Mouse (Mus musculus): Measurements from ENCODE around the gene Pknox1. TPM values are rescaled to one million over a fixed set of nuclear protein-coding genes. Genes with fewer than 3 reads are reported as not detected.

The Pknox1 gene
- polyA plus RNA-seq, 1 experiment from 2014 or later = 52.4 TPM

DNA sequence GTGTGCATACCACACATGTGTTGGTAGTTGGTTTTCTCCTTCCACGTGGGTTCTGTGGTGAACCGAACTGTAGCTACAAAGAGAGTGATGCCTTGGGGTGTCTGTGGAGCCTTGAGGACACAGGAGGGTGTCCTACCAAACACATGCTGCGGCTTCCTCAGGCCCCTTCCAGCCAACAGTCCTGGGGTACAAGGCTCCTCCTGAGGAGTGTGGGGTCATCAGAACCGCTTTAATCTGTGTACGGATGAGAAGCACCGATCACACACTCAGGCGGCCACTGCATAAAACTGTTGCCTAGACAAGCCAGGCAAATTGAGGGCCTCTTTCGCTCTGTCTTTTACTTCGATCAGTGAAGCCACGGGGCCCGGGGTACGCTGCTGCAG, 911 bp upstream of the Pknox1 start:
- WGBS = 23% methylated on average over 12 of the region's 12 CpGs

GRCm38 (mm10) chr17:31564858-31565140, 265 bp downstream of the Pknox1 start:
- H3K4me1 ChIP-seq (ENCODE audit: control insufficient read depth, insufficient read depth, low read length) = peaks cover 25% of the 10 kb centered on the region
- ATAC-seq (ENCODE audit: insufficient read depth, low FRiP score, low TSS enrichment) (no peak), DNase-seq (ENCODE audit: low spot score) (no peak)
- 0% methylated on average over 2 of the region's 44 CpGs for WGBS
- peak overlapping the region; percentile 84 for H3K4me3 ChIP-seq (ENCODE audit: low read depth, low read length)
- H3K9me3 ChIP-seq (ENCODE audit: control insufficient read depth, low read length) = no peaks in the 10 kb centered on the region
- peak overlapping the region; percentile 85 for H3K4me2 ChIP-seq (ENCODE audit: low read depth)
- no peaks in the 10 kb centered on the region for H3K27me3 ChIP-seq (ENCODE audit: control insufficient read depth, insufficient read depth, low read length)
- H3K9ac ChIP-seq (ENCODE audit: low read length) = peak overlapping the region; percentile 86
- no peaks in the 10 kb centered on the region for H3K36me3 ChIP-seq (ENCODE audit: control insufficient read depth, insufficient read depth, low read length)
- peak overlapping the region; percentile 97 for H3K27ac ChIP-seq (ENCODE audit: low read depth, low read length)

More for the DNA sequence above, 911 bp upstream of the Pknox1 start:
- H3K36me3 ChIP-seq (ENCODE audit: control insufficient read depth, insufficient read depth, low read length) = no peaks in the 10 kb centered on the region
- H3K4me2 ChIP-seq (ENCODE audit: low read depth) = peak overlapping the region; percentile 52
- DNase-seq (ENCODE audit: low spot score) = no peak
- peaks cover 25% of the 10 kb centered on the region for H3K4me1 ChIP-seq (ENCODE audit: control insufficient read depth, insufficient read depth, low read length)
- peak overlapping the region; percentile 84 for H3K4me3 ChIP-seq (ENCODE audit: low read depth, low read length)
- H3K9ac ChIP-seq (ENCODE audit: low read length) = peak overlapping the region; percentile 76
- no peak for ATAC-seq (ENCODE audit: insufficient read depth, low FRiP score, low TSS enrichment)
- no peaks in the 10 kb centered on the region for H3K9me3 ChIP-seq (ENCODE audit: control insufficient read depth, low read length)
- H3K27me3 ChIP-seq (ENCODE audit: control insufficient read depth, insufficient read depth, low read length) = no peaks in the 10 kb centered on the region
- H3K27ac ChIP-seq (ENCODE audit: low read depth, low read length) = peak overlapping the region; percentile 85

DNA sequence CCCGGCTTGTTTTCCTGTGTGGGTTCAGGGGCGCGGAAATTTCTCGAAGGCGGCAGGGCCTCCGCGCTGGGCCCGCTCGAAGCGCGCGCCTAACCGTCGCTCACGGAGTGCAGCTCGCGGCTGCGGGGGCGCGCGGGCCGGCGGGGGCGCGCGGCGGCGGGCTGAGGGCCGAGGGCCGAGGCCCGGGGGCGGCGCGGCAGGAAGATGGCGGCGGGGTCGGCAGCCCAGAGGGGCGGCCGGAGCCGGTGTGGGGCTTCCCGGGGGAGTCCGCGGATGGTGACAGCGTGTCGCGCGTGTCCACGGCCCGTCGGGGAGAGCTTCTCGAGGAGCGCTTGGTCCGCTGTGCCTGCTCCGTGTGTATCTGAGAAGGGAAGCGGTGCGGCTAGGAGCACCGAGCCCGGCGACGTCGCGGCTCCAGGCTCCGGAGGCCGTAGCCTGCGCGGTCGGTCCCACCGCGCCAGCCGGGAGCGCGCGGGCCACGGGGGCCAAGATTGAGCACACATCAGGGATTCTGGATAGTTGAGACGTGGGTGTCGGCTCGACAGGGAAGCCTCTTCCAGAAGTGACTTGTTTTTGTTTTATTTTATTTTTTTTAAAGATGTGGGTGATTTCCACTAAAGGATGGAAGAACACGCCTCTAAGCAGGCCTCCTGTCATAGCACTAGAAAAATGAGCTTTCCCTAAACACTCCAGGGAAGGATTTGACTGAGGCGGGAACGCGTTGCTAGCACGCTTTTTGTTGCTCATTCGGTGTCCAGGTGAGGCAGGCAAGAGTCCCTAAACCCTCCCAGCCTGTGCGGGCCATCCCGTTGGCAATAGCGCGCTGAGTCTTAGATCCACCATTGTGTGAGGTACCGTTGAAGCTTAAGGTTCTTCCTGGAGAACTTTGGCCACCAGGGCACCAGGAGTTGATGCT, 865 bp downstream of the Pknox1 start:
- DNase-seq (ENCODE audit: low spot score) (peak; percentile 80), ATAC-seq (ENCODE audit: insufficient read depth, low FRiP score, low TSS enrichment) (peak; percentile 48)
- Histone ChIP-seq H3K4me1 (ENCODE audit: control insufficient read depth, insufficient read depth, low read length) (peaks cover 25% of the 10 kb centered on the region), H3K9me3 (ENCODE audit: control insufficient read depth, low read length) (no peaks in the 10 kb centered on the region), H3K27ac (ENCODE audit: low read depth, low read length) (peak overlapping the region; percentile 97), H3K4me3 (ENCODE audit: low read depth, low read length) (peak overlapping the region; percentile 84), H3K36me3 (ENCODE audit: control insufficient read depth, insufficient read depth, low read length) (no peaks in the 10 kb centered on the region), H3K4me2 (ENCODE audit: low read depth) (peak overlapping the region; percentile 85), H3K27me3 (ENCODE audit: control insufficient read depth, insufficient read depth, low read length) (no peaks in the 10 kb centered on the region), H3K9ac (ENCODE audit: low read length) (peak overlapping the region; percentile 86)
- under 1% methylated on average over 69 of the region's 88 CpGs for WGBS

- peak overlapping the region; percentile 84 for H3K4me3 ChIP-seq (ENCODE audit: low read depth, low read length)
- peak overlapping the region; percentile 97; the same call in 1 of the 2 replicates for H3K27ac ChIP-seq (ENCODE audit: low read depth, low read length)
- H3K27me3 ChIP-seq (ENCODE audit: control insufficient read depth, insufficient read depth, low read length) = no peaks in the 10 kb centered on the region
- ATAC-seq (ENCODE audit: insufficient read depth, low FRiP score, low TSS enrichment) = no peak
- 84% methylated on average over 6 of the region's 6 CpGs for WGBS
- H3K36me3 ChIP-seq (ENCODE audit: control insufficient read depth, insufficient read depth, low read length) = no peaks in the 10 kb centered on the region
- DNase-seq (ENCODE audit: low spot score) = no peak
- H3K9ac ChIP-seq (ENCODE audit: low read length) = peak overlapping the region; percentile 86
- H3K9me3 ChIP-seq (ENCODE audit: control insufficient read depth, low read length) = no peaks in the 10 kb centered on the region
- peaks cover 25% of the 10 kb centered on the region for H3K4me1 ChIP-seq (ENCODE audit: control insufficient read depth, insufficient read depth, low read length)
- H3K4me2 ChIP-seq (ENCODE audit: low read depth) = peak overlapping the region; percentile 85
These were observed 1.7 kb downstream of the Pknox1 start for GRCm38 (mm10) chr17:31566276-31566675.

DNA sequence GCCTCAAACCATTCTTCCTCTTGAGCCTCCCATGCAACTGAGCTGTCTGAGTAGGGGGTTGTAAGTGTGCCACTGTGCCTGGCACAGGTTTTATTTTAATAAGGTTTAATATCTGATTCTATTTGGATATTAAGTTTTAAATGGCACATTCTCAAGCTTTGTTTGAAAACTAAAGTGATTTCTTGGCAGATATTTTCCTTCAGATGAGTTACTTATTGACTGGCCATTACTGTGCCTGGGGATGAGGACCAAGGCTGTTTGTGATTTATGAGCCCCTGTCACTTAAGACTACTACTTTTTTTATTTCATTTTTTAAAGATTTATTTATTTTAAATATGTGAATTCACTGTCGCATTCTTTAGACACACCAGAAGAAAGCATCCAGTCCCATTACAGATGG, 5.2 kb downstream of the Pknox1 start:
- Histone ChIP-seq H3K4me3 (ENCODE audit: low read depth, low read length) (no peak overlapping the region), H3K9me3 (ENCODE audit: control insufficient read depth, low read length) (no peaks in the 10 kb centered on the region), H3K4me2 (ENCODE audit: low read depth) (no peak overlapping the region), H3K27ac (ENCODE audit: low read depth, low read length) (no peak overlapping the region), H3K4me1 (ENCODE audit: control insufficient read depth, insufficient read depth, low read length) (peaks cover 19% of the 10 kb centered on the region), H3K9ac (ENCODE audit: low read length) (no peak overlapping the region), H3K27me3 (ENCODE audit: control insufficient read depth, insufficient read depth, low read length) (no peaks in the 10 kb centered on the region), H3K36me3 (ENCODE audit: control insufficient read depth, insufficient read depth, low read length) (no peaks in the 10 kb centered on the region)
- 93% methylated on average over 1 of the region's 1 CpGs for WGBS
- ATAC-seq (ENCODE audit: insufficient read depth, low FRiP score, low TSS enrichment) (no peak), DNase-seq (ENCODE audit: low spot score) (no peak)

- no peak overlapping the region for H3K27ac ChIP-seq (ENCODE audit: low read depth, low read length)
- DNase-seq (ENCODE audit: low spot score) (no peak), ATAC-seq (ENCODE audit: insufficient read depth, low FRiP score, low TSS enrichment) (peak; percentile 81; the same call in 1 of the 2 replicates)
- H3K9ac ChIP-seq (ENCODE audit: low read length) = no peak overlapping the region
- no peaks in the 10 kb centered on the region for H3K9me3 ChIP-seq (ENCODE audit: control insufficient read depth, low read length)
- WGBS = 94% methylated on average over 9 of the region's 9 CpGs
- no peak overlapping the region for H3K4me3 ChIP-seq (ENCODE audit: low read depth, low read length)
- peaks cover 19% of the 10 kb centered on the region for H3K4me1 ChIP-seq (ENCODE audit: control insufficient read depth, insufficient read depth, low read length)
- no peak overlapping the region for H3K4me2 ChIP-seq (ENCODE audit: low read depth)
- no peaks in the 10 kb centered on the region for H3K36me3 ChIP-seq (ENCODE audit: control insufficient read depth, insufficient read depth, low read length)
- H3K27me3 ChIP-seq (ENCODE audit: control insufficient read depth, insufficient read depth, low read length) = no peaks in the 10 kb centered on the region
These were observed 5.9 kb downstream of the Pknox1 start for GRCm38 (mm10) chr17:31570321-31570925.

GRCm38 (mm10) chr17:31571689-31572088, 7.2 kb downstream of the Pknox1 start:
- ATAC-seq (ENCODE audit: insufficient read depth, low FRiP score, low TSS enrichment) = no peak
- Histone ChIP-seq H3K4me1 (ENCODE audit: control insufficient read depth, insufficient read depth, low read length) (peaks cover 9% of the 10 kb centered on the region), H3K9me3 (ENCODE audit: control insufficient read depth, low read length) (no peaks in the 10 kb centered on the region), H3K27ac (ENCODE audit: low read depth, low read length) (no peak overlapping the region), H3K9ac (ENCODE audit: low read length) (no peak overlapping the region), H3K27me3 (ENCODE audit: control insufficient read depth, insufficient read depth, low read length) (no peaks in the 10 kb centered on the region), H3K4me3 (ENCODE audit: low read depth, low read length) (no peak overlapping the region), H3K36me3 (ENCODE audit: control insufficient read depth, insufficient read depth, low read length) (no peaks in the 10 kb centered on the region), H3K4me2 (ENCODE audit: low read depth) (no peak overlapping the region)
- 95% methylated on average over 5 of the region's 5 CpGs for WGBS
- DNase-seq (ENCODE audit: low spot score) = no peak

GRCm38 (mm10) chr17:31574662-31575061, 10.1 kb downstream of the Pknox1 start:
- Histone ChIP-seq H3K36me3 (ENCODE audit: control insufficient read depth, insufficient read depth, low read length) (no peaks in the 10 kb centered on the region), H3K4me3 (ENCODE audit: low read depth, low read length) (no peak overlapping the region), H3K27ac (ENCODE audit: low read depth, low read length) (no peak overlapping the region), H3K27me3 (ENCODE audit: control insufficient read depth, insufficient read depth, low read length) (no peaks in the 10 kb centered on the region), H3K4me1 (ENCODE audit: control insufficient read depth, insufficient read depth, low read length) (no peaks in the 10 kb centered on the region), H3K9ac (ENCODE audit: low read length) (no peak overlapping the region), H3K4me2 (ENCODE audit: low read depth) (no peak overlapping the region), H3K9me3 (ENCODE audit: control insufficient read depth, low read length) (no peaks in the 10 kb centered on the region)
- no peak for ATAC-seq (ENCODE audit: insufficient read depth, low FRiP score, low TSS enrichment)
- 82% methylated on average over 7 of the region's 7 CpGs for WGBS
- no peak for DNase-seq (ENCODE audit: low spot score)

Measured in neural tube, embryonic 11.5 days (tissue).